Mouse (Mus musculus) kidney, embryonic 16.5 days (tissue): ENCODE results near the gene Diexf. TPM values are rescaled to one million over a fixed set of nuclear protein-coding genes. Genes with fewer than 3 reads are reported as not detected.

Experiments used
- polyA plus RNA-seq: library from polyadenylated mRNA; unstranded; fragments of >200 nt; fragmentation: Nextera tagmentation; extraction: Ambion mirVana; gene quantifications from 2 replicates; pipeline ENCODE4 v1.2.1, GENCODE M21; 2015

Diexf gene
- polyA plus RNA-seq, 1 experiment from 2014 or later = 10.3 TPM

Other genes starting within 250 kb of the Diexf start
- gene Syt14, start 94.5 kb downstream of the Diexf start, polyA plus RNA-seq = 1.5 and 2.2 TPM in 2 replicates
- 18.2 and 18.6 TPM in 2 replicates for gene Irf6, start 22.8 kb upstream of the Diexf start, polyA plus RNA-seq
- gene A130010J15Rik, start 37.8 kb upstream of the Diexf start, polyA plus RNA-seq = 16.1 and 17.1 TPM in 2 replicates
- 2.0 and 2.1 TPM in 2 replicates for gene Traf3ip3, start 71.4 kb upstream of the Diexf start, polyA plus RNA-seq
- 1.2 and 2.3 TPM in 2 replicates for gene Lamb3, start 77.4 kb upstream of the Diexf start, polyA plus RNA-seq
- gene Hsd11b1, start 133.8 kb upstream of the Diexf start, polyA plus RNA-seq = 2.6 and 4.6 TPM in 2 replicates
- 39.8 and 55.9 TPM in 2 replicates for gene G0s2, start 142.9 kb upstream of the Diexf start, polyA plus RNA-seq
- 14.1 and 16.2 TPM in 2 replicates for gene Camk1g, start 240.0 kb upstream of the Diexf start, polyA plus RNA-seq